Mouse (Mus musculus) thymus, postnatal 0 days (tissue): ENCODE results near the gene Trmt1. TPM values are rescaled to one million over a fixed set of nuclear protein-coding genes. Genes with fewer than 3 reads are reported as not detected.
"Not testable (repeated sequence)": the region's sequence is repeated elsewhere in the genome, so short reads cannot be mapped to it uniquely, and the experiment has no call there.

Source experiments
- DNase-seq: peaks from one replicate; pipeline ENCODE4 v3.0.0-alpha.2; 2015; ENCODE audit warnings: low spot score
- polyA plus RNA-seq: library from polyadenylated mRNA; unstranded; fragments of >200 nt; fragmentation: Nextera tagmentation; extraction: Ambion mirVana; gene quantifications from 2 replicates; pipeline ENCODE4 v1.2.1, GENCODE M21; 2015

Trmt1 gene
- polyA plus RNA-seq, 1 experiment from 2014 or later, result 50.0 TPM

DNA sequence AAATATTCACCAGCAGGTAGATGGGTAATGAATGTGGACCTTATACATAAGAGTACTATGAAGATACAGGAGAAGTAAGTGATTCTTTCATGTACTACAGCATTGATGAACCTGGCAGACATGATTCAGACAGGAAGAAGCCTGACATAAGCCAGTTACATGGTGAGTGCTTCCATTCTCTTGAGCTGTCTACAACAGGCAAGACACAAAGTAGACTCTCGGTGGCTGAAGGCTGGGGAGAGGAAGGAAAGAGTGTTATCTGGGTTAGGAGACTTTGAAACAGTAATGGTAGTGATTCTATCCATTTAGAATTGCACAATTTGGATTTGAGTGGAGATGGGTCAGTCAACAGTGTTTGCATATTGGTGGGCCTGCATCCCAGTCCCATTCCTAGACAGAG, 27.2 kb upstream of the Trmt1 start:
- DNase-seq, result no peak

- DNase-seq, result peak; percentile 78
These were observed 25.9 kb upstream of the Trmt1 start for GRCm38 (mm10) chr8:84659936-84660818.

DNA sequence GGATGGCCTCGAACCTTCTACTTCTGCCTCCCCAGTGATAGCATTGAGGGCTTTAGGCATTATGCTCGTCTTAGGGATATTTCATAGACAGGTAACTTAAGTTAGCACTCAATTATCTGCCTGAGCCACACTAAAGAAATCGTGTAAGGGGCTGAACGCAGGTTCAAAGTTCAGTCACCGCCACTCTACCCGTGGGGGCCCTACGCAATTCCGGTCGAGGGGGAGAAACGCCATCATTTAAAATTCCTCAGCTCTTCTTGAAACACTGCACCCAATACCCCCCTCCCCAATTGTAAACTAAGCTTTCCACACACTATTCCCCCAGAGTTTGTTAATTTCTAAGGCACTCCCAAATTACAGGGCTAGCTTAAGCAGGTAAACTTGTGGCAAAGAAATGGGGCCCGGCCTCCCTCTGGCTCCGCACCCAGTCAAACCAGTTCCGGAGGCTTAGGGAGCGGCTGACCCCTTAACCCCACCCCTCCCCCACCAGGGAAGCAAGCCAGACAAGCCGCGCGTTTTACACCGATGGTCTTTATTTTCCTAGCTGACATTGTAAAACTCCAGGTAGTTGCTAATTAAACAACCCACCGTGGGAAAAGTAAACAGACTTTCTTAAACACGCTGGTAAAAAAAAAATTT, 25.2 kb upstream of the Trmt1 start:
- DNase-seq, result peak; percentile 43

DNA sequence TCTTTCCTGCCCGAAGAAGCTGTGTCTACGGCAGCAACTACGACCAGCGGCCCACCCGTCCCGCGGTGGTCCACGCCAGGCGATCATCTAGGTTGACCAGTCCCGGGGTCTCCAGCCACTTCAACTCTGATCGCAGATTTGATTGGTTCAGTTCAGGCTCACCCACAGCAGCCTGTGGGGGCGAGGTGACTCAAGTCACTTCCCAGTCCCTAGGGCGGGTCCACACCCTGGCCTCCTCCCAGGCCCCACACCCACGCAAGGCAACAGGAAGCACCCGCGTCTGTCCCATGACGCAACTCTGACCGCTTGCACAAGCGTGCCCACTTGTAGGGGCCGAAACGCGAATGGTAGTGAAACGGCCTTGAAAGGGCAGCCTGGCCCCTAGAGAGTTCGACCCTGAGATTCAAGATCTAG, 24.6 kb upstream of the Trmt1 start:
- peak; percentile 54 for DNase-seq

DNA sequence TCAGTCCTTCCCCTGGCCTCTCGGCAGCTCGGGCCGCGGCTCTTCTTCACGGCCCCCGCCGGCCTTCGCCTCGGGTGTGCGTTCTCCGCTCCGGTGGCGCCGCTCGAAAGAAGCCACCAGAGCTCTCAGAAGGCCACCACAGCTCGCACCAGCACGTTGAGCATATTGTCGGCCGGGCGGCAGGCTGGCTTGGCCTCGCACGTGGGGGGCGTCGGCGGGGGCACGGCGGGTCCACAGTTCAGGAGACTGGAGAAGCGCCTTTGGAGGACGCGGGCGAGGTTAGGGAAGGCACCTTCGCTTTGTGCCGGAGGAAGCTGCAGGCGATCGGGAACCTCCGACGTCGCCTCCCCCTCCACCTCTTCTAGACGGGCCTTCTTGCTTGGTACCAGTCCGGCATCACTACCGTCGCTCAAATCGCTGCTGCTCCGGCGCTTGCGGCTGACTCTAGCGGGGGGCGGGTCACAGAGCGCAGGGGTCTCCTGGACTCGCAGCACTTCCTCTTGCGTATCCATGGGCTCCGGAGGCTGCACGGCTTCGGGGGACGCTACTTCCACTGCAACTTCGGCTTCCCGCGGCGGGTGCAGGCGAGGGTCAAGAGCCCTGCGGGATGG, 24.0 kb upstream of the Trmt1 start:
- peak; percentile 69 for DNase-seq

DNA sequence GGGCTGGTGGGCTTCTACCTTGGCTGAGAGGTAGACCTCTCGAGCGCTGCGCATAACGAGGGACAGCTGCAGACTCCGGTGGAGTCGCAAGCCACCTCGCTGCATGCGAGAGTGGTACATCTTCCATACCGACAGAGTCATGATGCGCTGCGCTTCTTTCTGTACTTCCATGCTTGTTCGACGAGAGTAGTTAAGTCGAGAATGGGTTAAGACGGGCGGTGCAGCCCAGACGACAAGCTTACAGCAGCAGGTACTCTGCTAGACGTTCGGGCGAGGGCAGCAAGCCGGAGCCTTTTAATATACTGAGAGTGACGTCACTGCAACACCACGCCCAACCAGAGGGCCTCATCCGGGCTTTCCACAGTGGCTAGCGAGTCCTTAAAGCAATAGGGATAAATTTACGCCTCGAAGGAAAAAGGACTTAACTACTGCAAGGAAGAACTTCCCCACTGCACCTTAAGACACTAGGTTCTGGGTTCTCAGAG, 23.5 kb upstream of the Trmt1 start, which contains the start of gene Ier2:
TSS of gene Ier2 (minus strand) at position 272 of the 485 bp plus-strand sequence.
- DNase-seq, result peak; percentile 90

DNA sequence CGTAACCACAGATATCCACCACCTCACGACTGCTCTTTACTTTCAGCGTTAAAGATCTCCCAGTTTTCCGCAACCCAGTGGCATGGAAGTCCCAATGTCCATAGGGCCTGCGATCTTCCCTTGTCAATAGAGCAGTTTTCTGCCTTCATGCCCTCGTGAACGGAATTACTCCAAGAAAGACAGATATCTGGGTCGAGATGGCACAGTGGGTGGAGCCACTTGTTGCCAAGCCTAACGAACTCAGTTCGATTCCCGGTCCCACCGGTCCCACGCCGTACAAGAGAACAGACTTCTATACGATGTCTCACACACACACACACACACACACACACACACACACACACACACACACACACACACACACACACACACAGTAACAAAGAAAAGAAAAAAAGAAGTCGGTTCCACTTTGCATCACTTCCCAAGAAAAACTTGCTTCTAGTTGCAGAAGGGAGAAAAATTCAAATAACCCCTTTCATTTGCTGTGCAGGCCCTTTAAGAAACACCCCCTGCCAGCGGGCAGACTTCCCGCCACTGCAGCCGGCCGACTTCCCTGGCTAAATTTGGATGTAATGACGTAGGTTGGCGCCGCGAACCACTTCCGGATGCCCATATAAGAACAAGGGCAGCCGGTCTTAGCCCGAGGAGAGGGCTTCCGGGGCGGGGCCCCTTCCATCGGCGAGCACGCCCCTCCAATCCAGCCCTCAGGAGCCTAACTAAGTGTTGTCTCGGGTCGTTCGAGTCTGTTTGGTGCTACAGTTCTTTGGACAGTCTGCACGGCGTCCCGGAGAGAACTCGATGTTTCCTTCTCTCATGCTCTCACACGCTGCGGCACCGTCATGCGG, 22.4 kb upstream of the Trmt1 start:
- peak; percentile 92 for DNase-seq

- peak; percentile 76 for DNase-seq
These were observed 21.3 kb upstream of the Trmt1 start for GRCm38 (mm10) chr8:84664566-84665384.

DNA sequence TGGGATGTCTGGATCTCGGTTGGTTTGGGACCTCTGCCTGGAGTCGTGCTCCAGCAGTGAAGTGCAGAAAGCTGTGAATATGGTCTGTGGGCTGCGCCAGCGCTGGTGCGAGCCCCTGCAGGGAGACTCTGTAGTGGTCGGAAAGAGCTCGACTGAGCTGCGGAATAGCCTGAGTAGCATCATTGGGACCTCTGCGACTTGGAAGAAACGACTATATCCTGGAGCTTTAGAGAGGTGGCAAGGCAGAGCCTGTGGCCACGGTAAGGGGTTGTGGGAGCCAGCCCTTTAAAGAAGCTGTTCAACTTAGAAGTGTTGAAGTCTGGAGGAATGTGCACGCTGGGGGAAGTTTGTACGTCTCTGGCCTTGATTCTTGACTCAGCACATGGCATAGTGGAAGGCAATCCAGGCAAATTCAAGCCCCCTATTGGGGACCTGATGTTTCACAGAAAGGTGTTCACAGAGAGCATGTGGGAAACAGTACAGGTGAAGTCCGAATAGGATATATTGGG, 20.7 kb upstream of the Trmt1 start:
- DNase-seq, result peak; percentile 48

GRCm38 (mm10) chr8:84668081-84668480, 18.0 kb upstream of the Trmt1 start:
- DNase-seq, result no peak

GRCm38 (mm10) chr8:84668731-84669485, 17.2 kb upstream of the Trmt1 start:
- no peak for DNase-seq

DNA sequence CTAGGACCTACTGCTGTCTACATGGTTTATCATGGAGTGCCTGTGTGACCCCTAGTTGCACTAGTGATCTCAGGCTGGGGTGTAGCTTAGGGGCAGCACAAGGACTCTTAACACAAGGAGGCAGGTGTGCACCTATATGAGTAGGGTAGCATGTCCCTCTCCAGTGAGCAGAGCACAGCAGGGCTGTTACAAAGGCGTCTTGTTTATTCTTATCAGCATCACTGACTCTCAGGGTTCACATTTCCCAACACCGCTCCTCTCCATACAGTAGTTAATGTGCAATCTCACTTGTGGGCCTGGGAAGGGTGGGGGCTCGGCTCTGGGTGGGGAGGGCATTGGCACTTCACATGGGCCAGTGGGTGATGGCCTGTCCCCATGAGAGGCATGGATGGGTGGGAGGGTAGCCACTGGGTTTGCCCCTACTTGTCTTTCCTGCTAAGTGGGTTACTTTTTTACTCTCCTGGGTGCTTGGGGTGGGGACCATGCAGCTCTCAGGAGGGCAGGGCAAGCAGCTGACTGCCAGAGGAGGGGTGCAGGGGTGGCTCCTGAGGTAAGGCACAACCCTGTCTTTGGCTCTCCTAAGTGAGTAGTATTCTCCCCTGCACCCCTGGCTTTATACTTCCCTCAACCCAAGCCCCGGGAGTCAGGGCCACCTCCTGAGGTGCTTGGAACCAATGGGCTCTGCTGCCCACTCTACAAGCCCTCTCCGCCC, 15.7 kb upstream of the Trmt1 start:
- not testable (repeated sequence) for DNase-seq

DNA sequence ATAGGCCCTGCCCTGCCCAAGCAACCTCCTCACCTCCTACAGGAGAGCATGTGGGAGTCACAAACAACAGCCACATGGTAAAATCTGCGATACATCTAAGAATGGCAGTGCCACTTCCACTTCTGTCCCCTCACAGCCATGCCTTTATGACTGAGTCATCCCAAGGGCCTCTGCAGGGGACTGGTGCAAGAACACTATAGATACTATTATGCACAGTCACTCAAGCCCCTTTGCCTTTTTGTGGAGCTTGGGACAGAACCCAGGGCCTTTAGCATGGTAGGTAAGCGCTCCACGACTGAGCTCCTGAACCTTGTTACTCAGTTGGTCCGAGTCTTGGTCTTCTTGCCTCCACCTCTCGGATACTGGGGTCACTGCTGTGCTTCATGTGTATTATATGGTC, 8.8 kb upstream of the Trmt1 start:
- DNase-seq, result no peak

DNA sequence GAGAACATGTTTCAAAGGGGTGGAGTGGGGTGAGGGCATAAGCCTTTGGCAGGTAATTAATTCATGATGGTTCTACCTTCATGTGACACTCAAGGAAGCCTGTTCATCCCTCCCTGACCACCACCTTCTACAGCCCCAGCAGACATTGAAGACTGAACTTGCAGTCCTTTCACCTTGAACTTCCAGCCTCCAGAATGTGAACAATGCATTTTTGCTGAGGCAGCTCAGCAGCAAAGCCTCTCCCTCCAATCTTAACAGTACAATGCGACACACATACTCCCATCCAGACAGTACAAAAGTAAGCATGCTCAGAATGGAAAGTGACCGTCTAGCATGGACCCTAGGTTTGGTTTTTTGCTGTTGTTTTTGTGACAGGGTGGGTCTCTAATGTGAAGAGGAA, 4.6 kb upstream of the Trmt1 start:
- no peak for DNase-seq

GRCm38 (mm10) chr8:84682257-84682656, 3.9 kb upstream of the Trmt1 start:
- no peak for DNase-seq

DNA sequence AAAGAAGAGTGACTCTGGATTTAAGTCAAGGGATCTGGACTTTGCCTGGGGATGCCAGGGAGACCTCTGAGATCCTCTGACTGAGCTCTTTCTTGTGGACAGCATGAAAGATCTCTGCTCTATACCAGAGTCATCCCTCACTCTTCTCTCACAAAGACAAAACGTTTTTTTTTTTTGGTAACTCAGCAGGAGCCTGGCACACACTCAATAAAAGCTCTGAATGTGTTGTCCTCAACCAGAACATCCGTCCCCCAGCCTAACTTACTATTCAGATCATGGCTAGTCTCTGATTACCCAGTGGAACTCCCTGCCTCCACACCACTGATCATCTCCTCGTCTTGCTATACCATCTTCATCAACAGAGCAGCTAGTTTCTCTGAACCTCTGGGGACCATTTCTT, 1.6 kb upstream of the Trmt1 start:
- no peak for DNase-seq

DNA sequence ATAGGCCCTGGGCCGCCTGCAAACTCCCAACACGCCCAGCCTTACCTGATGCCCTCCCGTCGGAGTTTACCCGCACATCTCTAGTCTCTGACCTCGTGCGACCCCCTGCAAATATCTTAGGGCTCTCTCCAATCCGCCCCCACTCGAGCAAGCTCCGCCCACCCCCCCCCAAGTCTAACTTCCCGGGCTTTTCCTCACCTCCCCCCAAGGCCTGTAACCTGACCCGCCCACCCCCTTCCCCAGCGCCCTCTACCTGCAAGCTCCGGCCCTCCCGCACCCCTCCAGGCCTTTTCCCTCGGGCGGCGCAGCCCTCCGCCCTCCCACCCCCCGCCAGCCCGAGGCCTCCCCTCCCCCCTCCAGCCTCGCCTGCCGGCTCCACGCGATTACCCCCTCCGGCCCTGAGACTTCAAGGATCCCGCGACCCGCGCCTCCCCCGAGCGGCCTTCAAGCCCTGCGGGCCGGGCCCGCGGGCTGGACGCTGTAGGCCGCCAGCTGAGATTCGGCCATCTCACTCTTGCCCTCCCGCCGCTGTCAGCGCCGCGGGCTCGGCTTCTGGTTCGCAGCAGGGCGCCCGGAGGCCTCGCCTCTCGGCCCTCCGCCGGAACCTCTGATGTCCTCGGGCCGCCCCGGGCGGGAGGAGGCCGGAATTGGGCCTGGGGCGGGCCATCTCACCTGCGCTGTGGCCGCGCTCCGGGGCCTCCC, 1.0 kb downstream of the Trmt1 start:
- DNase-seq, result peak; percentile 31

DNA sequence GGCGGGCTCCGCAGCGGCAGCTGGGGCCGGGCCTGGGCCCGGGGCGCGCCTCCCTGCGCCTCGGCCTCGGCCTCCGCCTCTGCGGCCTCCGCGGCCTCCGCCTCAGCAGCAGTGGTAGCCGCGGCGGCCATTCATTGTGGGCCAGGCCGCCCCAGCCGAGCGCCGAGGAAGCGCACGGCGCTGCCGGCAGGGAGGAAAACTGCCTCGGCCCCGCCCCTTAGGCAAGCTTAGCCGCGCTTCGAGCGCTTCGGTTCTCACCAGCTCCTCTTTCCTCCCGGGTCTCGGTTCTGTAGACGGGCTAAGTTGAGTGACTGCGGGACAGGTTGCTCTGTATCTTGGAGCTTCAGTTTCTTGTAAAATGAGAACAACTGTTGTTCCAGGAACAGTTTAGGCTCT, 1.6 kb downstream of the Trmt1 start, which contains the start of gene Nacc1:
TSS of gene Nacc1 (minus strand) at position 158 of the 396 bp plus-strand sequence.
- peak; percentile 87 for DNase-seq
